Mouse (Mus musculus) forebrain, embryonic 16.5 days (tissue): Measurements from ENCODE around the gene Satb2. TPM values are rescaled to one million over a fixed set of nuclear protein-coding genes. Genes with fewer than 3 reads are reported as not detected.
A peak's percentile ranks its signal among the peaks of the same experiment; 100 is the strongest.
"Not testable (repeated sequence)": the region's sequence is repeated elsewhere in the genome, so short reads cannot be mapped to it uniquely, and the experiment has no call there.

Source experiments
- ATAC-seq: fragments of 200-750 bp; cut with Nextera tagmentation; 2 replicates; pipeline ENCODE4 v1.8.0; 2017; ENCODE audit warnings: mild to moderate bottlenecking, moderate library complexity
- H3K27ac ChIP-seq: fragments of 300-500 bp; sonication (generic); 2 replicates; pipeline ENCODE4 v1.5.1; 2014; ENCODE audit warnings: low read length, control low read depth
- H3K27me3 ChIP-seq: fragments of 300-500 bp; sonication (generic); replicated peaks from 2 replicates; pipeline ENCODE4 v1.6.1; 2014; ENCODE audit warnings: low read length; ENCODE audit not compliant: control insufficient read depth, insufficient read depth
- H3K36me3 ChIP-seq: fragments of 300-500 bp; sonication (generic); 2 replicates; pipeline ENCODE4 v1.6.1; 2014; ENCODE audit not compliant: control insufficient read depth, insufficient read depth
- H3K4me1 ChIP-seq: fragments of 300-500 bp; sonication (generic); replicated peaks from 2 replicates; pipeline ENCODE4 v1.6.1; 2014; ENCODE audit warnings: low read length; ENCODE audit not compliant: control insufficient read depth, insufficient read depth
- H3K4me2 ChIP-seq: fragments of 300-500 bp; sonication (generic); 2 replicates; pipeline ENCODE4 v1.6.1; 2014; ENCODE audit warnings: mild to moderate bottlenecking, low read length, control low read depth
- H3K4me3 ChIP-seq: fragments of 300-500 bp; sonication (generic); replicated peaks from 2 replicates; pipeline ENCODE4 v1.5.1; 2014; ENCODE audit warnings: mild to moderate bottlenecking, low read length, control low read depth
- H3K9ac ChIP-seq: fragments of 300-500 bp; sonication (generic); replicated peaks from 2 replicates; pipeline ENCODE4 v1.6.1; 2014; ENCODE audit warnings: low read depth, low read length, control low read depth
- H3K9me3 ChIP-seq: fragments of 300-500 bp; sonication (generic); 2 replicates; pipeline ENCODE4 v1.6.1; 2016; ENCODE audit warnings: low read length; ENCODE audit not compliant: control insufficient read depth
- WGBS: fragments of 180-500 bp; shearing (Covaris S2); extraction: QIAGEN DNeasy Blood & Tissue Kit; methylation state at CpG from one replicate; pipeline ENCODE4 v1.1.7; 2014; 5-methylcytosine and 5-hydroxymethylcytosine counted together
- polyA plus RNA-seq: library from polyadenylated mRNA; unstranded; fragments of >200 nt; fragmentation: Nextera tagmentation; extraction: Ambion mirVana; gene quantifications from 2 replicates; pipeline ENCODE4 v1.2.1, GENCODE M21; 2015

Satb2 gene
- polyA plus RNA-seq, 1 experiment from 2014 or later: 74.5 TPM

DNA sequence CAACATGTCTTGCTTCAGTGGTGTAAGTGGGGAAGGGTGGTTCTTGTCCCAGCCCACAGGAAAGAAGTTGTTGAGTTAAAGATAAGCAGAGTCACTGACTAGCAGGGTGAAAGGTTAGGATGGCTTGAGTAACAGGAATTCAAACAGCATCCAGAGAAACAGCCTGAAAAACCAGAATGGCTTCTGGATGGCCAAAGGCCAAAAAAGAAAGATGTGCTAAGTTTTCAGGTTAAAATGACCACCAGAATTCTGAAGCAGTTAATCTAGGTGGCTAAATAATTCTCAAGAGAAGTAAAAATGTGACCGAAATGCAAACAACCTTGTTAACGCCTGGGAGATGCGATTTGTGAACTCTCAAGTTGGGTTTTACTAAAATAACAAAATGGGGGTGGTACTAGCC is 167.0 kb downstream of the Satb2 start:
- Histone ChIP-seq H3K9ac (no peak overlapping the region), H3K27me3 (no peaks in the 10 kb centered on the region), H3K4me1 (peaks cover 2% of the 10 kb centered on the region; the same call in 1 of the 2 replicates), H3K9me3 (no peaks in the 10 kb centered on the region), H3K36me3 (no peaks in the 10 kb centered on the region), H3K4me3 (no peak overlapping the region), H3K4me2 (no peak overlapping the region), H3K27ac (no peak overlapping the region)
- ATAC-seq: no peak
- WGBS: 92% methylated on average over 3 of the region's 3 CpGs

- Histone ChIP-seq H3K4me2 (no peak overlapping the region), H3K4me1 (no peaks in the 10 kb centered on the region), H3K27me3 (no peaks in the 10 kb centered on the region), H3K9ac (no peak overlapping the region), H3K9me3 (no peaks in the 10 kb centered on the region), H3K27ac (no peak overlapping the region), H3K36me3 (no peaks in the 10 kb centered on the region), H3K4me3 (no peak overlapping the region)
- no peak for ATAC-seq
- whole genome bisulfite sequencing: 78% methylated on average over 5 of the region's 5 CpGs
These were observed 172.4 kb downstream of the Satb2 start for GRCm38 (mm10) chr1:56806006-56806405.

GRCm38 (mm10) chr1:56800611-56801010 is 177.8 kb downstream of the Satb2 start:
- Histone ChIP-seq H3K4me2 (no peak overlapping the region), H3K4me1 (no peaks in the 10 kb centered on the region), H3K4me3 (no peak overlapping the region), H3K9ac (no peak overlapping the region), H3K36me3 (peaks cover 5% of the 10 kb centered on the region; the same call in 1 of the 2 replicates), H3K27ac (no peak overlapping the region), H3K27me3 (no peaks in the 10 kb centered on the region), H3K9me3 (no peaks in the 10 kb centered on the region)
- peak; percentile 37; the same call in 1 of the 2 replicates for ATAC-seq
- 25% methylated on average over 7 of the region's 7 CpGs for WGBS

- no peak for ATAC-seq
- H3K4me1 ChIP-seq: no peaks in the 10 kb centered on the region
- no peak overlapping the region for H3K9ac ChIP-seq
- no peak overlapping the region for H3K4me2 ChIP-seq
- no peak overlapping the region for H3K4me3 ChIP-seq
- H3K27ac ChIP-seq: no peak overlapping the region
- H3K36me3 ChIP-seq: peaks cover 5% of the 10 kb centered on the region; the same call in 1 of the 2 replicates
- H3K9me3 ChIP-seq: no peaks in the 10 kb centered on the region
- H3K27me3 ChIP-seq: no peaks in the 10 kb centered on the region
- 86% methylated on average over 19 of the region's 19 CpGs for WGBS
These were observed 183.3 kb downstream of the Satb2 start for GRCm38 (mm10) chr1:56795016-56795608.

DNA sequence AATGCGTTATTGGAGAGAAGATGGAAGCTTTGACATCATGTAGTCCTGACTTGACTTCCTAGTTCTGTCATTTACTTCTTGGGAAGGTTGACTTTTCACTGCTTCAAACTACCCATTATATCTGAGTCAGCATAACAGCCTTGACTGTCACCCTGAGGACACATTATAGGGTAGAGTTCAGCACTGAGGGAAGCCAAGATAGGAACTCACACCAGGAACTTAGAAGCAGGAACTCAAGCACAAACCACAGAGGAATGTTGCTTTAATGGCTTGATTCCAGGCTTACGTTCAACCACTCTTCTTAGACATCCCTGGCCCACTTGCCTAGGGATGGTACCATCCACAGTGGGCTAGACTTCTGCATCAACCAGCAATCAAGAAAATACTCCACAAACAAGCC is 188.8 kb downstream of the Satb2 start:
- H3K27me3 ChIP-seq: no peaks in the 10 kb centered on the region
- no peaks in the 10 kb centered on the region for H3K9me3 ChIP-seq
- 91% methylated on average over 2 of the region's 2 CpGs for WGBS
- no peak overlapping the region for H3K27ac ChIP-seq
- H3K36me3 ChIP-seq: no peaks in the 10 kb centered on the region
- H3K4me2 ChIP-seq: no peak overlapping the region
- ATAC-seq: no peak
- H3K9ac ChIP-seq: no peak overlapping the region
- H3K4me3 ChIP-seq: no peak overlapping the region
- H3K4me1 ChIP-seq: peaks cover 2% of the 10 kb centered on the region; the same call in 1 of the 2 replicates

GRCm38 (mm10) chr1:56782139-56782538 is 196.3 kb downstream of the Satb2 start:
- not testable (repeated sequence) for H3K9ac ChIP-seq, H3K27me3 ChIP-seq, H3K4me2 ChIP-seq, H3K4me3 ChIP-seq, H3K9me3 ChIP-seq, H3K4me1 ChIP-seq, ATAC-seq, H3K36me3 ChIP-seq, H3K27ac ChIP-seq
- 94% methylated on average over 13 of the region's 13 CpGs for WGBS

- H3K27ac ChIP-seq: no peak overlapping the region
- no peaks in the 10 kb centered on the region for H3K4me1 ChIP-seq
- H3K4me2 ChIP-seq: no peak overlapping the region
- H3K27me3 ChIP-seq: no peaks in the 10 kb centered on the region
- H3K36me3 ChIP-seq: no peaks in the 10 kb centered on the region
- H3K4me3 ChIP-seq: no peak overlapping the region
- no peak for ATAC-seq
- H3K9me3 ChIP-seq: no peaks in the 10 kb centered on the region
- 83% methylated on average over 1 of the region's 1 CpGs for WGBS
- H3K9ac ChIP-seq: no peak overlapping the region
These were observed 214.2 kb downstream of the Satb2 start for GRCm38 (mm10) chr1:56764205-56764604.

DNA sequence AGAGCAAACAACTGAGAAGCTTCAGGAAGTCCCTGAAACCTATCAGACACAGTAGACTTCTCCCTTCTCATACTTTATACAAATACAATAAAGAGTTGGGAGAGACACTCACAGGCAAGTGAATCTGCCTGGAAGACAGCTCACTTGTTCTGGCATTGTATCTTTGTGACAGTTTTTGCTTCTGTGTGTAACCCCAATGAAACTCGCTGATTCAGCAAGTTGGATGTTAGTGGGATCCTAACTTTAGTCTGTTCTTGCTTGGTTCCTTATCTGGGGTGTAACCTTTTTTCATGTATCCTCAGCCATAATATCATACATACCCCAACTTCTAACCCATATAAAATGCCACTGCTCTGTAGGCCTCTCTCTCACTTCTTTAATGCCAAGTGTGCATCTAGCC is 216.9 kb downstream of the Satb2 start:
- Histone ChIP-seq H3K4me3 (no peak overlapping the region), H3K9me3 (no peaks in the 10 kb centered on the region), H3K9ac (no peak overlapping the region), H3K36me3 (no peaks in the 10 kb centered on the region), H3K27ac (no peak overlapping the region), H3K27me3 (no peaks in the 10 kb centered on the region), H3K4me1 (no peaks in the 10 kb centered on the region), H3K4me2 (no peak overlapping the region)
- no peak for ATAC-seq
- 93% methylated on average over 1 of the region's 1 CpGs for WGBS

- ATAC-seq: no peak
- H3K9me3 ChIP-seq: no peaks in the 10 kb centered on the region
- WGBS: 65% methylated on average over 1 of the region's 1 CpGs
These were observed 225.2 kb downstream of the Satb2 start for GRCm38 (mm10) chr1:56753283-56753682.

DNA sequence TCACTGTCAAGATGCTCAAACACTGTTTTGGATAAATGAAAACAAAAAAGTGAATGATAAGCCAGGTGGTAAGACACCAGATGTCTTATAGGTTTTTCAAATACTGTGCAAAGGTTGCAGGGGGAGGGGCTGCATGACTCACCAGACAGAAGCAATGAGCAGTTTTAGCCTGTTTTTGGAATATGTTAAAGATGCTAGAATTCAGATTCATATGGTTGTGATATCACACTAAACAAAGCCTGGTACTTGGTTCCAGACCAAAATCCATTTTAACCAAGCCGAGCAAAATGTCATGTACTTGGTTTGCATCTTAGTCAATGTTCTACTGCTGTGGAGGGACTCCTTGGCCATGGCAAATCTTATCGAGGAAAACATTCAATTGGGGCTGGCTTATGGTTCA is 227.8 kb downstream of the Satb2 start:
- ATAC-seq: no peak
- Histone ChIP-seq H3K9ac (no peak overlapping the region), H3K9me3 (no peaks in the 10 kb centered on the region), H3K36me3 (no peaks in the 10 kb centered on the region), H3K4me2 (no peak overlapping the region), H3K27me3 (no peaks in the 10 kb centered on the region), H3K27ac (no peak overlapping the region), H3K4me3 (no peak overlapping the region), H3K4me1 (peaks cover 4% of the 10 kb centered on the region; the same call in 1 of the 2 replicates)
- 79% methylated on average over 2 of the region's 2 CpGs for WGBS

More at GRCm38 (mm10) chr1:56753283-56753682, 225.2 kb downstream of the Satb2 start:
- Histone ChIP-seq H3K9ac (no peak overlapping the region), H3K4me1 (peaks cover 4% of the 10 kb centered on the region; the same call in 1 of the 2 replicates), H3K4me2 (no peak overlapping the region), H3K27ac (no peak overlapping the region), H3K4me3 (no peak overlapping the region), H3K27me3 (no peaks in the 10 kb centered on the region), H3K36me3 (no peaks in the 10 kb centered on the region)
